Comparison of ENCODE assay signal across 12 mouse cellular contexts in genomic region chr10:116267434-116267822, GRCm38 (mm10). TPM values are rescaled to one million over a fixed set of nuclear protein-coding genes. Genes with fewer than 3 reads are reported as not detected.
A peak's percentile ranks its signal among the peaks of the same experiment; 100 is the strongest.
DNase-seq lines count a peak whose midpoint lies in the region; ATAC-seq and TF ChIP-seq lines count a peak whose summit lies in the region.
"Had no signal": no experiment of that assay in that cellular context is flagged by ENCODE, and none has a peak within 500 bp of the region (broad histone marks: within the 10 kb centered on the region; RNA-seq: fewer than 3 reads in every experiment).

No protein-coding gene starts in this region.

- peak overlapping the region; percentile 89 for H3K27ac ChIP-seq in heart, adult 2 months
- peak overlapping the region; percentile 75 for H3K27ac ChIP-seq in lung, postnatal 0 days (ENCODE audit: low read length)
- H3K27ac ChIP-seq in kidney, embryonic 16.5 days (ENCODE audit: low read length), result peak overlapping the region; percentile 97
- peak overlapping the region; percentile 46; the same call in 1 of the 2 replicates for H3K27ac ChIP-seq in olfactory bulb, adult 2 months (ENCODE audit: insufficient read depth, low read depth, low read length)
- H3K27ac ChIP-seq: embryonic facial prominence, embryonic 12.5 days had no signal

- TF ChIP-seq EP300 in heart, adult 2 months (IDR thresholded peaks at IDR 0.05; ENCODE audit: insufficient read depth, low read depth, low read length), result no peak
- TF ChIP-seq EP300 in lung, postnatal 0 days (IDR thresholded peaks at IDR 0.05), result no peak

- 26% methylated on average over 4 of the region's 4 CpGs for WGBS in heart, adult 2 months
- WGBS in lung, postnatal 0 days, result 47% methylated on average over 4 of the region's 4 CpGs
- WGBS in kidney, embryonic 16.5 days, result 45% methylated on average over 4 of the region's 4 CpGs
- 62% methylated on average over 4 of the region's 4 CpGs for WGBS in olfactory bulb, adult 2 months

- no peak for DNase-seq in heart, adult 2 months
- DNase-seq in heart, postnatal 36 days, result no peak
- no peak for DNase-seq in lung, postnatal 0 days (ENCODE audit: low spot score)
- no peak for DNase-seq in lung, postnatal 36 days
- DNase-seq in urinary bladder, postnatal 36 days (ENCODE audit: low spot score in 2 of 2), result no peak
- DNase-seq in urinary bladder, postnatal 4 days (ENCODE audit: low spot score in 2 of 2), result no peak
- DNase-seq: cerebellum, adult 18-20 months had no signal

- H3K9ac ChIP-seq in heart, adult 2 months (ENCODE audit: low read depth, low read length), result no peak overlapping the region
- H3K9ac ChIP-seq in lung, postnatal 0 days (replicated peaks; ENCODE audit: low read depth), result no peak overlapping the region
- no peak overlapping the region for H3K9ac ChIP-seq in kidney, embryonic 16.5 days (replicated peaks; ENCODE audit: low read length)
- H3K9ac ChIP-seq: embryonic facial prominence, embryonic 12.5 days had no signal

- TF ChIP-seq CTCF in heart, adult 2 months (IDR thresholded peaks at IDR 0.05), result no peak
- no peak for TF ChIP-seq CTCF in lung, postnatal 0 days (IDR thresholded peaks at IDR 0.05)
- no peak for TF ChIP-seq CTCF in olfactory bulb, adult 2 months (IDR thresholded peaks at IDR 0.05; ENCODE audit: insufficient read depth, low read depth, low read length)

- TF ChIP-seq POLR2A in heart, adult 2 months (IDR thresholded peaks at IDR 0.05; ENCODE audit: insufficient read depth, low read depth, low read length), result 0 out of 2 replicates have a peak, but pooled peaks have one; percentile 12
- no peak for TF ChIP-seq POLR2A in olfactory bulb, adult 2 months (IDR thresholded peaks at IDR 0.05; ENCODE audit: insufficient read depth, low read depth, low read length)

- no peak for ATAC-seq in lung, postnatal 0 days
- ATAC-seq in kidney, embryonic 16.5 days (ENCODE audit: low FRiP score, low TSS enrichment), result peak; percentile 87
- ATAC-seq: forebrain, embryonic 14.5 days had no signal

- H3K79me2 ChIP-seq in heart, adult 2 months (replicated peaks; ENCODE audit: control insufficient read depth, insufficient read depth, low read length), result no peaks in the 10 kb centered on the region

- intact Hi-C loops in heart, adult 2 months (cut with DNase I), result loop anchor here (2.0 kb wide), 3 partner anchors 21 to 33 kb away; no protein-coding TSS in a partner anchor
- intact Hi-C loops in heart, postnatal 36 days (cut with DNase I), result loop anchor here (2.0 kb wide), 2 partner anchors 21 to 33 kb away; no protein-coding TSS in a partner anchor

- no peak overlapping the region for H3K4me3 ChIP-seq in heart, adult 2 months
- no peak overlapping the region for H3K4me3 ChIP-seq in lung, postnatal 0 days (ENCODE audit: low read depth, low read length)
- H3K4me3 ChIP-seq in kidney, embryonic 16.5 days (ENCODE audit: low read length), result no peak overlapping the region
- H3K4me3 ChIP-seq in olfactory bulb, adult 2 months (ENCODE audit: insufficient read depth, low read depth, low read length), result no peak overlapping the region
- H3K4me3 ChIP-seq: embryonic facial prominence, embryonic 12.5 days had no signal

- H3K27me3 ChIP-seq in heart, adult 2 months (ENCODE audit: control insufficient read depth, insufficient read depth, low read length), result no peaks in the 10 kb centered on the region
- no peaks in the 10 kb centered on the region for H3K27me3 ChIP-seq in lung, postnatal 0 days (replicated peaks; ENCODE audit: insufficient read depth, low read length)
- H3K27me3 ChIP-seq in kidney, embryonic 16.5 days (ENCODE audit: insufficient read depth, low read length), result no peaks in the 10 kb centered on the region
- H3K27me3 ChIP-seq: embryonic facial prominence, embryonic 12.5 days had no signal

- peaks cover 13% of the 10 kb centered on the region for H3K36me3 ChIP-seq in heart, adult 2 months (ENCODE audit: control insufficient read depth, insufficient read depth, low read length)
- H3K36me3 ChIP-seq in lung, postnatal 0 days (ENCODE audit: insufficient read depth, low read length), result no peaks in the 10 kb centered on the region
- no peaks in the 10 kb centered on the region for H3K36me3 ChIP-seq in kidney, embryonic 16.5 days (ENCODE audit: insufficient read depth, low read length)
- H3K36me3 ChIP-seq: embryonic facial prominence, embryonic 12.5 days had no signal

- peaks cover 19% of the 10 kb centered on the region for H3K4me1 ChIP-seq in heart, adult 2 months (ENCODE audit: control insufficient read depth, insufficient read depth, low read length)
- peaks cover 4% of the 10 kb centered on the region; the same call in 1 of the 2 replicates for H3K4me1 ChIP-seq in lung, postnatal 0 days (ENCODE audit: insufficient read depth, low read depth, low read length)
- peaks cover 40% of the 10 kb centered on the region for H3K4me1 ChIP-seq in kidney, embryonic 16.5 days (ENCODE audit: insufficient read depth, low read length)
- peaks cover 14% of the 10 kb centered on the region for H3K4me1 ChIP-seq in olfactory bulb, adult 2 months (ENCODE audit: control insufficient read depth, insufficient read depth, low read length)
- H3K4me1 ChIP-seq: embryonic facial prominence, embryonic 12.5 days had no signal

- H3K4me2 ChIP-seq in lung, postnatal 0 days (replicated peaks; ENCODE audit: low read depth, low read length), result no peak overlapping the region
- no peak overlapping the region for H3K4me2 ChIP-seq in kidney, embryonic 16.5 days (replicated peaks; ENCODE audit: low read depth, low read length)
- H3K4me2 ChIP-seq: embryonic facial prominence, embryonic 12.5 days had no signal

- no peaks in the 10 kb centered on the region for H3K9me3 ChIP-seq in lung, postnatal 0 days (ENCODE audit: low read length)
- H3K9me3 ChIP-seq in kidney, embryonic 16.5 days (ENCODE audit: low read length), result no peaks in the 10 kb centered on the region
- H3K9me3 ChIP-seq: embryonic facial prominence, embryonic 12.5 days had no signal

RNA-seq across cellular contexts. Expression of gene Ptprb, which starts 7.9 kb away (rescaled TPM):
- 10 to 100 TPM; 63.1 to 66.3 TPM for total RNA-seq in heart, adult 2 months (2021)
- 14.8 and 25.1 TPM in 2 replicates for polyA plus RNA-seq in heart, adult 2 months (2012; rRNA removed)
- 10 to 100 TPM; 71.9 to 83.3 TPM for total RNA-seq in heart, postnatal 36 days (2021)
- 25.0 and 28.8 TPM in 2 replicates for polyA plus RNA-seq in lung, postnatal 0 days (2015; fragmentation: Nextera tagmentation; extraction: Ambion mirVana)
- polyA plus RNA-seq in kidney, embryonic 16.5 days (2015; fragmentation: Nextera tagmentation; extraction: Ambion mirVana), result 7.0 and 7.3 TPM in 2 replicates
- not detected in 2 replicates for polyA plus RNA-seq in olfactory bulb, adult 2 months (2012; ENCODE audit: insufficient read depth, insufficient read length, low replicate concordance, missing spikeins)
- total RNA-seq: megakaryocyte progenitor cell, adult 5-6 weeks had no signal

Comparison
In these comparisons a context has a peak if more than half of its experiments do, and no peak if none do; other contexts are left out.
1. H3K27ac ChIP-seq: peak in every context shown above with its lines; median percentile 97 in kidney, embryonic 16.5 days; 89 in heart, adult 2 months; 75 in lung, postnatal 0 days; 46 in olfactory bulb, adult 2 months.